Comparison of ENCODE assay signal across 25 mouse cellular contexts in genomic region chr9:120049407-120049806, GRCm38 (mm10). TPM values are rescaled to one million over a fixed set of nuclear protein-coding genes. Genes with fewer than 3 reads are reported as not detected.
DNase-seq lines count a peak whose midpoint lies in the region; ATAC-seq and TF ChIP-seq lines count a peak whose summit lies in the region.
"Had no signal": no experiment of that assay in that cellular context is flagged by ENCODE, and none has a peak within 500 bp of the region (broad histone marks: within the 10 kb centered on the region; RNA-seq: fewer than 3 reads in every experiment).

No protein-coding gene starts in this region.

- no peaks in the 10 kb centered on the region for H3K36me3 ChIP-seq in hindbrain, postnatal 0 days (ENCODE audit: insufficient read depth, low read length)
- H3K36me3 ChIP-seq: heart, embryonic 12.5 days; limb, embryonic 12.5 days; midbrain, embryonic 13.5 days had no signal

- peak; percentile 94 for DNase-seq in heart, adult 11 months
- no peak for DNase-seq in heart, postnatal 25 days (ENCODE audit: low spot score)
- DNase-seq in 3T3-L1 (ENCODE audit: low read depth, low spot score) (peak; percentile 90), adipocyte (ENCODE audit: low spot score) (peak; percentile 31)
- no peak for DNase-seq in hindbrain, postnatal 0 days (ENCODE audit: low spot score)
- DNase-seq in cerebellum, adult 11-12 months: no peak
- no peak for DNase-seq in urinary bladder, postnatal 10 days (ENCODE audit: low spot score)
- DNase-seq: cerebellum, adult 11 months; cerebellum, postnatal 25 days; gastrocnemius, postnatal 25 days; kidney, adult 9 months; kidney, postnatal 36 days; layer of hippocampus, adult 9-11 months; right cerebral cortex, adult 18-20 months; thymus, postnatal 4 days had no signal

- H3K4me1 ChIP-seq in hindbrain, postnatal 0 days (ENCODE audit: insufficient read depth, low read length): no peaks in the 10 kb centered on the region
- H3K4me1 ChIP-seq: limb, embryonic 12.5 days; midbrain, embryonic 13.5 days had no signal

- H3K4me3 ChIP-seq in hindbrain, postnatal 0 days (ENCODE audit: low read length): no peak overlapping the region
- H3K4me3 ChIP-seq: erythroblast, embryonic 14.5 days; heart, embryonic 12.5 days; limb, embryonic 12.5 days; midbrain, embryonic 13.5 days had no signal

- 70% methylated on average over 3 of the region's 3 CpGs for WGBS in hindbrain, postnatal 0 days

- no peak for TF ChIP-seq CTCF in hindbrain, postnatal 0 days (IDR thresholded peaks at IDR 0.05; ENCODE audit: low read depth)

- no peak overlapping the region for H3K27ac ChIP-seq in hindbrain, postnatal 0 days
- H3K27ac ChIP-seq: limb, embryonic 12.5 days; macrophage; midbrain, embryonic 13.5 days had no signal

- intact Hi-C loops in heart, postnatal 25 days (cut with DNase I): no loop called here

- no peak overlapping the region for H3K4me2 ChIP-seq in hindbrain, postnatal 0 days (ENCODE audit: low read depth, low read length)
- H3K4me2 ChIP-seq: heart, embryonic 12.5 days; limb, embryonic 12.5 days; midbrain, embryonic 13.5 days had no signal

- no peak overlapping the region for H3K9ac ChIP-seq in hindbrain, postnatal 0 days (replicated peaks; ENCODE audit: low read length)
- H3K9ac ChIP-seq: heart, embryonic 12.5 days; limb, embryonic 12.5 days; midbrain, embryonic 13.5 days had no signal

- no peaks in the 10 kb centered on the region for H3K9me3 ChIP-seq in hindbrain, postnatal 0 days (ENCODE audit: low read length)
- H3K9me3 ChIP-seq: heart, embryonic 12.5 days; limb, embryonic 12.5 days; midbrain, embryonic 13.5 days had no signal

- H3K27me3 ChIP-seq in hindbrain, postnatal 0 days (ENCODE audit: insufficient read depth, low read length): no peaks in the 10 kb centered on the region
- H3K27me3 ChIP-seq: heart, embryonic 12.5 days; limb, embryonic 12.5 days; midbrain, embryonic 13.5 days had no signal

- ATAC-seq in granulocyte monocyte progenitor cell, adult 5-6 weeks (replicated peaks; ENCODE audit: poor library complexity, severe bottlenecking): peak; percentile 95
- no peak for ATAC-seq in hindbrain, postnatal 0 days
- ATAC-seq: midbrain, embryonic 13.5 days had no signal

RNA-seq across cellular contexts. Expression of gene Cx3cr1, which starts 20.3 kb away (rescaled TPM):
- total RNA-seq in heart, postnatal 25 days (2021): 1 to 10 TPM; 3.0 to 5.1 TPM
- total RNA-seq in granulocyte monocyte progenitor cell, adult 5-6 weeks (2014; fragmentation: Nextera tagmentation): 8.9 and 10.5 TPM in 2 replicates
- total RNA-seq in granulocyte monocyte progenitor cell, adult 5-6 weeks (2017): 10.5 and 11.3 TPM in 2 replicates
- 17.3 and 21.5 TPM in 2 replicates for total RNA-seq in hindbrain, postnatal 0 days (2014; rRNA removed)
- polyA plus RNA-seq in hindbrain, postnatal 0 days (2015; fragmentation: Nextera tagmentation; extraction: Ambion mirVana): 12.2 and 13.0 TPM in 2 replicates

RNA-seq across cellular contexts. Expression of gene Xirp1, which starts 26.0 kb away (rescaled TPM):
- 100 to 1,000 TPM; 125 to 136 TPM for total RNA-seq in heart, postnatal 25 days (2021)
- total RNA-seq in granulocyte monocyte progenitor cell, adult 5-6 weeks (2014; fragmentation: Nextera tagmentation): not detected in 2 replicates
- not detected in 2 replicates for total RNA-seq in granulocyte monocyte progenitor cell, adult 5-6 weeks (2017)
- total RNA-seq in hindbrain, postnatal 0 days (2014; rRNA removed): 0.05 and 0.29 TPM in 2 replicates
- 0.19 TPM in 1 of 2 replicates, not detected in the other for polyA plus RNA-seq in hindbrain, postnatal 0 days (2015; fragmentation: Nextera tagmentation; extraction: Ambion mirVana)
- total RNA-seq: hematopoietic stem cell, adult 5-6 weeks had no signal
- polyA plus RNA-seq: erythroblast, embryonic 14.5 days; intestine, embryonic 14.5 days; macrophage; small intestine, adult 2 months had no signal

RNA-seq across cellular contexts. Expression of gene Ccr8, which starts 42.5 kb away (rescaled TPM):
- total RNA-seq in heart, postnatal 25 days (2021): not detected
- not detected in 2 replicates for total RNA-seq in granulocyte monocyte progenitor cell, adult 5-6 weeks (2014; fragmentation: Nextera tagmentation)
- not detected in 2 replicates for total RNA-seq in granulocyte monocyte progenitor cell, adult 5-6 weeks (2017)
- total RNA-seq in hindbrain, postnatal 0 days (2014; rRNA removed): not detected in 2 replicates
- not detected in 2 replicates for polyA plus RNA-seq in hindbrain, postnatal 0 days (2015; fragmentation: Nextera tagmentation; extraction: Ambion mirVana)
- total RNA-seq: gastrocnemius, postnatal 25 days had no signal
- polyA plus RNA-seq: erythroblast, embryonic 14.5 days; heart, embryonic 12.5 days; limb, embryonic 12.5 days; liver, embryonic 16.5 days; macrophage; midbrain, embryonic 13.5 days had no signal

Comparison
In these comparisons a context has a peak if more than half of its experiments do, and no peak if none do; other contexts are left out.
1. DNase-seq: peak in heart, adult 11 months (single experiment), 3T3-L1 (single experiment) and adipocyte (single experiment); none in heart, postnatal 25 days (single experiment), hindbrain, postnatal 0 days (single experiment), cerebellum, adult 11-12 months (single experiment) and urinary bladder, postnatal 10 days (single experiment).
2. RNA of gene Xirp1, which starts 26.0 kb away (total RNA-seq): 125 to 136 TPM in heart, postnatal 25 days; 0.05 to 0.29 TPM in hindbrain, postnatal 0 days and not detected in granulocyte monocyte progenitor cell, adult 5-6 weeks; every median in the first group is over 10 times any median in the second.